Mouse (Mus musculus): ENCODE measurements around the gene Cdkal1. TPM values are rescaled to one million over a fixed set of nuclear protein-coding genes. Genes with fewer than 3 reads are reported as not detected.

Gene Cdkal1
- polyA plus RNA-seq, 1 experiment from 2014 or later: 29.0 TPM

DNA sequence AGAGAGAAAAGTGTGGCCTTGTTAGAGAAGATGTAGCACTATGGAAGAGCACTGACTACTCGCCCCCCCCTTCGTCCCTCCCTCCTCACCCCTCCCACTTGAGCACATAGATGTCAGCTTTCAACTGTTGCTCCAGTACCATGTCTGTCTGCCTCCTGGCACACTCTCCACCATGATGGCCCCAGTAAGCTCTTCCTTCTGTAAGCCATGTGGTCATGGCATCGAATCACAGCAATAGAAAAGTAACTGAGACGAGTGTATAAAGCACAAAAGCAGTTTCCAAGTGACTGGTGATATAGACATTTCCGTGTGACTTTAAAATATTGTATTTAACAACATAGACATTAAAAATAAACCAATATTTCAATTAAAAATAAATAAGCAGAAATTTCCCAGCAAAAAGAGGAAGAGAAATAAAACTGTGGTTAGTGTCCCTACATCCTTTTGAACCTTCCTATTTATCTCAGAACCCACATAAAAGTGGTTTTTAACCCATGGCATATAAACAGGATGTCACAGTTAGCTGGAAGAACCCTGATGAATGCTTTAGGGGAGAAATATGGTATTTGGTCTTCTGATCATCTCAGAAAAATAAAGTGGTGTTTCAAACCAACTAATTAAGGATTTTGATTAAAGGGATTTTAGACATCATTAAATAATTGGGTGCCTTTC is 129.2 kb downstream of the Cdkal1 start:
- H3K9ac ChIP-seq (ENCODE audit: low read depth, low read length): no peak overlapping the region
- H3K27me3 ChIP-seq (ENCODE audit: control insufficient read depth, insufficient read depth, low read length): no peaks in the 10 kb centered on the region
- no peaks in the 10 kb centered on the region for H3K4me1 ChIP-seq (replicated peaks; ENCODE audit: control insufficient read depth, insufficient read depth, low read length)
- DNase-seq (ENCODE audit: low spot score) (no peak), ATAC-seq (ENCODE audit: low FRiP score) (no peak)
- 91% methylated on average over 5 of the region's 5 CpGs for WGBS
- no peak overlapping the region for H3K4me2 ChIP-seq (replicated peaks; ENCODE audit: low read depth, low read length)
- no peaks in the 10 kb centered on the region for H3K9me3 ChIP-seq (ENCODE audit: control insufficient read depth, low read length)
- H3K4me3 ChIP-seq (ENCODE audit: low read depth, low read length): no peak overlapping the region
- no peaks in the 10 kb centered on the region for H3K36me3 ChIP-seq (ENCODE audit: control insufficient read depth, insufficient read depth, low read length)
- H3K27ac ChIP-seq (ENCODE audit: low read depth, low read length): no peak overlapping the region

DNA sequence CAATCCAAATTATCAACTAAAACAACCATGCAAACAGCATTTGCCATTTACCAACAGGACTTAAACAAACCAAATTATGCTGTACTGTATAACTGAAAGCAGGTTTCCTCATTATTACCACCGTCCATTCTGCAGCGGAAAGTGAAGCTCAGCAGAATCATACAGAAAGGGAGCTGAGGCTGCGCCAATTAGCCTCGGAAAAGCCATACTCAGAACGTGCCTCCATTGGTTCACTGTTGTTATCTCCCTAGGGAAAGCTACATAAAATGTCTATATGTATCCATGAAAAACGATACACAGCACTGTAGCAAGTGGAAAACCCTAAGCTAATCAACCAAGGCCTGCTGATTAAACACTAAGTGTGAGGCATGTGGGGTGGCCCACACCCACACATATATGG is 130.6 kb downstream of the Cdkal1 start:
- Histone ChIP-seq H3K27me3 (ENCODE audit: control insufficient read depth, insufficient read depth, low read length) (no peaks in the 10 kb centered on the region), H3K9me3 (ENCODE audit: control insufficient read depth, low read length) (no peaks in the 10 kb centered on the region), H3K27ac (ENCODE audit: low read depth, low read length) (no peak overlapping the region), H3K4me3 (ENCODE audit: low read depth, low read length) (no peak overlapping the region), H3K4me2 (replicated peaks; ENCODE audit: low read depth, low read length) (no peak overlapping the region), H3K36me3 (ENCODE audit: control insufficient read depth, insufficient read depth, low read length) (no peaks in the 10 kb centered on the region), H3K4me1 (replicated peaks; ENCODE audit: control insufficient read depth, insufficient read depth, low read length) (no peaks in the 10 kb centered on the region), H3K9ac (ENCODE audit: low read depth, low read length) (no peak overlapping the region)
- no peak for DNase-seq (ENCODE audit: low spot score)
- 89% methylated on average over 6 of the region's 6 CpGs for WGBS
- ATAC-seq (ENCODE audit: low FRiP score): no peak

DNA sequence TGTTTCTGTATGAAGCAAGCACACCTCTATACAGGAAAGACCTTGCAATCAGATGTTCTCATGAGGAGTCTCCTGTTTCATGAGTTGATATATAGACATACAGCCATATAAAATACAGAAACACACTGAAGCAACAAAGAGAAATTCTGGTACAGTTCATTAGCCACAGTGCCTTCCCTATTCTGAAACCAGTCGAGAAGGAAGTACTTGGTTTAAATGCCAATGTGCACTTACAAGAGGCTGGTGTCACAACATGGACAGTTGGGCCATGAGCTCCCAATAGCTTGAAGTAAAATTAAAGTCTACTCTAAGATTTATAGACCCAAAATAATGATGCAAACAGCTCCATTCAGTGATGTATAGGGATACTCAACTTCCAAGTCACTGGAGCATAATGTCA is 132.3 kb downstream of the Cdkal1 start:
- Histone ChIP-seq H3K4me2 (replicated peaks; ENCODE audit: low read depth, low read length) (no peak overlapping the region), H3K9me3 (ENCODE audit: control insufficient read depth, low read length) (no peaks in the 10 kb centered on the region), H3K4me1 (replicated peaks; ENCODE audit: control insufficient read depth, insufficient read depth, low read length) (no peaks in the 10 kb centered on the region), H3K9ac (ENCODE audit: low read depth, low read length) (no peak overlapping the region), H3K4me3 (ENCODE audit: low read depth, low read length) (no peak overlapping the region), H3K27ac (ENCODE audit: low read depth, low read length) (no peak overlapping the region), H3K36me3 (ENCODE audit: control insufficient read depth, insufficient read depth, low read length) (no peaks in the 10 kb centered on the region), H3K27me3 (ENCODE audit: control insufficient read depth, insufficient read depth, low read length) (no peaks in the 10 kb centered on the region)
- 73% methylated on average over 1 of the region's 1 CpGs for whole genome bisulfite sequencing
- no peak for ATAC-seq (ENCODE audit: low FRiP score)
- DNase-seq (ENCODE audit: low spot score): no peak

DNA sequence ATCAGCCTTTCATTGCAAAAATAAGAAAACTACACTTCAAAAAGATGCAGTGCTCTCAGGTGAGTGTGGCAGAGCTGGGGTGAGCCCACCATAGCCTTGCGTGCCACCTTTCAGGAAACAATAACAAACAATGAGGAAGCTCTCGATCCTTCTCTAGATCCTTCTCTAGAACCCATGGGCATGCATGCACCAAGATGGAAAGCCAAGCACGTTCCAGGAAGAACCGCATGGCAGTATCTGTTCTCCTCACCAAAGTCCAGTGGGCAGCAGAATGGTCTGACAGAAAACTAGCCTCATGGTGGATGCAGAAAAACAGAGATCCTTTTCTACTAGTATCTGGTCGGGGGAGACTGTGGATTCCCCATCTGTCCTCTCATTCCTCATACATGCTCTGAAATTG is 134.3 kb downstream of the Cdkal1 start:
- Histone ChIP-seq H3K9me3 (ENCODE audit: control insufficient read depth, low read length) (no peaks in the 10 kb centered on the region), H3K4me1 (replicated peaks; ENCODE audit: control insufficient read depth, insufficient read depth, low read length) (no peaks in the 10 kb centered on the region), H3K36me3 (ENCODE audit: control insufficient read depth, insufficient read depth, low read length) (no peaks in the 10 kb centered on the region), H3K9ac (ENCODE audit: low read depth, low read length) (no peak overlapping the region), H3K27me3 (ENCODE audit: control insufficient read depth, insufficient read depth, low read length) (no peaks in the 10 kb centered on the region), H3K27ac (ENCODE audit: low read depth, low read length) (no peak overlapping the region), H3K4me3 (ENCODE audit: low read depth, low read length) (no peak overlapping the region), H3K4me2 (replicated peaks; ENCODE audit: low read depth, low read length) (no peak overlapping the region)
- DNase-seq (ENCODE audit: low spot score) (no peak), ATAC-seq (ENCODE audit: low FRiP score) (no peak)
- 91% methylated on average over 5 of the region's 5 CpGs for WGBS

DNA sequence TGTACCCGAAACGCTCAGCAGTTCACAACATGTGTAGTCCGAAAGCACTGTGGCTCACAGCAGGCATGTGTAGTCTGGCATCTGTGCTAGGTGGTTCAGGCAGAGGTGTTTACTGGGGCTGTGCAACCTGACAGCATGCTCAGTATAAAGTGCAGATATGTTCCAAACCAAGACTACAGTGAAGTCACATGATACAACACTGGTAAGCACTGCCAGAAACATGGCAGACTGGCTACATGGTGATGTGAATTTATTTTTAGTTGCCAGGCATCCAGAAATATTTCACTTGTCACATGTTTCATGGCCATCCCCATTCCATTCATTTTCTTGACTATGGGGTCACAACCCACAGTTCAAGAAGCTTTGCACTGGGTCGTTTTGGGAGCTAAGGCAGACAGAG is 138.9 kb downstream of the Cdkal1 start:
- Histone ChIP-seq H3K36me3 (ENCODE audit: control insufficient read depth, insufficient read depth, low read length) (no peaks in the 10 kb centered on the region), H3K4me2 (replicated peaks; ENCODE audit: low read depth, low read length) (no peak overlapping the region), H3K27ac (ENCODE audit: low read depth, low read length) (no peak overlapping the region), H3K9me3 (ENCODE audit: control insufficient read depth, low read length) (no peaks in the 10 kb centered on the region), H3K27me3 (ENCODE audit: control insufficient read depth, insufficient read depth, low read length) (no peaks in the 10 kb centered on the region), H3K4me3 (ENCODE audit: low read depth, low read length) (no peak overlapping the region), H3K4me1 (replicated peaks; ENCODE audit: control insufficient read depth, insufficient read depth, low read length) (no peaks in the 10 kb centered on the region), H3K9ac (ENCODE audit: low read depth, low read length) (no peak overlapping the region)
- DNase-seq (ENCODE audit: low spot score): no peak
- ATAC-seq (ENCODE audit: low FRiP score): no peak
- WGBS: 73% methylated on average over 4 of the region's 4 CpGs

DNA sequence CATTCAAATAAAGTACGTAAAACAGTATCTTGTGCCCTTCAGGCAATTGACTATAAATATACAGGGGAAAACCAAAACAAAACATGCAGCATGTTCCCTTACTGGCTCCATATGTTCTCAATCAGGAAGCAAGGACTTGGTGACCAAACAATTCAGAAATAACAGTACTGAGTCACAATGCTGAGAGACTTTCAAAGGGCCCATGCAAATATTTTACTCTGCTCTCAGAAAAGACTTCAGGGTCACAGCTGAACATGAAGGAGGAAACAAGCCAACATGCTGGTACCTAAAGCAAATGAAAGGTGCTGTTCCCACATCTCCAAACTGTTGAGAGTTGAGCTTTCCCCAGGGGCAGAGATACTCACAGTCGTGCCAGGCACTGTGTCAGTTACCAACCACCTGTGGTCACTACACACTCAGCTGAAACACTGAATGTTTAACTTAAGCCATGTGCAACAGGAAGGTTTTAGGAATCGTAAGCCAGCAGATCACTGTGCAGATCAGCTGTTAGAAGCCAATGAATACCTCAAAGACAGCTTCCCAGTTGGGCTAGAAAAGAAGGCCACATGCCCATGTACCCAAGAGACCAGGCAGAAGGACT is 140.1 kb downstream of the Cdkal1 start:
- H3K4me1 ChIP-seq (replicated peaks; ENCODE audit: control insufficient read depth, insufficient read depth, low read length): no peaks in the 10 kb centered on the region
- ATAC-seq (ENCODE audit: low FRiP score): no peak
- 47% methylated on average over 3 of the region's 3 CpGs for WGBS

DNA sequence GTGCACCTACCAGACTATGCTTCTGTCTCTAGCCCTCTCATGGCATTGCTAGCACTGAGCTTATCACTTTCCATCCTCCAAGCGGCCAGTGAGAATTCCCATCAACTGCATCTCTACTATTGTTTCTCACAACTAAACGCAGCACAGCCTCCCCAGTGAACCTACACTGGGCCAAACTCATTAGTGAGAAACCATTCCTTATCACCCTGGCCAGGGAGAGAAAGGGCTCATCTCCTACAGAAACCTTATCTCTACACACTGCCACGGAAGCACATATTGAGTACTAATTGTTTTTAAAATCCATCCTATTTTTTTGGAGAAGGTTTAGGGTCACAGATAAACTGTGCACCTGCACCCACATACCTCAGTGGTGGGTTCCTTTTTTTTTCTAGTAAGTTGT is 147.9 kb downstream of the Cdkal1 start:
- Histone ChIP-seq H3K36me3 (ENCODE audit: control insufficient read depth, insufficient read depth, low read length) (no peaks in the 10 kb centered on the region), H3K4me2 (replicated peaks; ENCODE audit: low read depth, low read length) (no peak overlapping the region), H3K4me1 (replicated peaks; ENCODE audit: control insufficient read depth, insufficient read depth, low read length) (no peaks in the 10 kb centered on the region), H3K27ac (ENCODE audit: low read depth, low read length) (no peak overlapping the region), H3K9me3 (ENCODE audit: control insufficient read depth, low read length) (no peaks in the 10 kb centered on the region), H3K4me3 (ENCODE audit: low read depth, low read length) (no peak overlapping the region), H3K9ac (ENCODE audit: low read depth, low read length) (no peak overlapping the region), H3K27me3 (ENCODE audit: control insufficient read depth, insufficient read depth, low read length) (no peaks in the 10 kb centered on the region)
- ATAC-seq (ENCODE audit: low FRiP score) (no peak), DNase-seq (ENCODE audit: low spot score) (no peak)
- whole genome bisulfite sequencing: 88% methylated on average over 3 of the region's 3 CpGs

More for the DNA sequence above, 140.1 kb downstream of the Cdkal1 start:
- Histone ChIP-seq H3K4me3 (ENCODE audit: low read depth, low read length) (no peak overlapping the region), H3K9me3 (ENCODE audit: control insufficient read depth, low read length) (no peaks in the 10 kb centered on the region), H3K27me3 (ENCODE audit: control insufficient read depth, insufficient read depth, low read length) (no peaks in the 10 kb centered on the region), H3K36me3 (ENCODE audit: control insufficient read depth, insufficient read depth, low read length) (no peaks in the 10 kb centered on the region), H3K27ac (ENCODE audit: low read depth, low read length) (no peak overlapping the region), H3K9ac (ENCODE audit: low read depth, low read length) (no peak overlapping the region), H3K4me2 (replicated peaks; ENCODE audit: low read depth, low read length) (no peak overlapping the region)
- no peak for DNase-seq (ENCODE audit: low spot score)

DNA sequence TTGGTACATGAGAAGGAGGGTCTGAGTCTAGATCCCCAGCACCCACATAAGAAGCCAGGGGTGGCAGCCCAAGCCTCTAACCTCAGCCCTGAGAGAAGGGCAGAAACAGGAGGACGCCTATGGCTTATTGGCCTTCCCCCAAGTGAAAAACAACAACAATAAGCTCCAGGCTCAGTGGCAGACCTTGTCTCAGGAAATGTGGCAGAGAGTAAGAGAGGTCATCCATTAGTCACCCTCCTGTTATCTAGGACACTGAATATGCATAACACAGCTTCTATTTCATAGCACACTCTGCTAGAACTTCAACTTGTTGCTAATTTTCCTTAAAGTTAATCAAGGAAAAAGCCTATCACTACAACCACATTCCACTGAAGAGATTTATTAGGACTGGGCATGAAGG is 154.1 kb downstream of the Cdkal1 start:
- no peaks in the 10 kb centered on the region for H3K9me3 ChIP-seq (ENCODE audit: control insufficient read depth, low read length)
- no peak overlapping the region for H3K4me2 ChIP-seq (replicated peaks; ENCODE audit: low read depth, low read length)
- no peak overlapping the region for H3K27ac ChIP-seq (ENCODE audit: low read depth, low read length)
- H3K27me3 ChIP-seq (ENCODE audit: control insufficient read depth, insufficient read depth, low read length): no peaks in the 10 kb centered on the region
- WGBS: 73% methylated on average over 1 of the region's 1 CpGs
- H3K36me3 ChIP-seq (ENCODE audit: control insufficient read depth, insufficient read depth, low read length): no peaks in the 10 kb centered on the region
- no peak overlapping the region for H3K9ac ChIP-seq (ENCODE audit: low read depth, low read length)
- DNase-seq (ENCODE audit: low spot score): no peak
- no peaks in the 10 kb centered on the region for H3K4me1 ChIP-seq (replicated peaks; ENCODE audit: control insufficient read depth, insufficient read depth, low read length)
- no peak for ATAC-seq (ENCODE audit: low FRiP score)
- H3K4me3 ChIP-seq (ENCODE audit: low read depth, low read length): no peak overlapping the region

DNA sequence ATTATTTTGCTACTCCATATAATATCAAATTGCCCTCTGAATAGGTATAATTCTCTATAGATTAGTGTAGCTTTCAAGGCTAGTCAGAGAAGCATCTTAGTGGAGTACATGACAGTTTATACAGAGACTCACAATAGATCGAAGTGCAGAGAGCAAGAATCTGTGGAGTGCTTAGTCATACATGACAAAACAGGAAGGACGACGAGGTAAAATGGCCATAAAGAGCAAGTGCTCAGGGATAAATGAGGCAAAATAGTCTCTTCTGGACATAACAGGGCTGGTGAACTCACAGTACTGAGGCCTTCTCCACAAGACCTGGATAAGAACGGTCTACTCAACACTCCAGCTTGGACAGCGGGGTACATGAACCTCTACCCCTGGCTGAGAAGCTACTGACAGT is 155.6 kb downstream of the Cdkal1 start:
- DNase-seq (ENCODE audit: low spot score): no peak
- Histone ChIP-seq H3K27me3 (ENCODE audit: control insufficient read depth, insufficient read depth, low read length) (no peaks in the 10 kb centered on the region), H3K27ac (ENCODE audit: low read depth, low read length) (no peak overlapping the region), H3K4me3 (ENCODE audit: low read depth, low read length) (no peak overlapping the region), H3K36me3 (ENCODE audit: control insufficient read depth, insufficient read depth, low read length) (no peaks in the 10 kb centered on the region), H3K9me3 (ENCODE audit: control insufficient read depth, low read length) (no peaks in the 10 kb centered on the region), H3K4me2 (replicated peaks; ENCODE audit: low read depth, low read length) (no peak overlapping the region), H3K9ac (ENCODE audit: low read depth, low read length) (no peak overlapping the region), H3K4me1 (replicated peaks; ENCODE audit: control insufficient read depth, insufficient read depth, low read length) (no peaks in the 10 kb centered on the region)
- ATAC-seq (ENCODE audit: low FRiP score): no peak
- 94% methylated on average over 5 of the region's 5 CpGs for WGBS

All from hindbrain, embryonic 11.5 days (tissue).